Mouse (Mus musculus) urinary bladder, postnatal 10 days (tissue): ENCODE results near the gene Kirrel.

Experiments used
- DNase-seq: peaks from one replicate; pipeline ENCODE4 v3.0.0; 2022; ENCODE audit warnings: low spot score

Kirrel gene

DNA sequence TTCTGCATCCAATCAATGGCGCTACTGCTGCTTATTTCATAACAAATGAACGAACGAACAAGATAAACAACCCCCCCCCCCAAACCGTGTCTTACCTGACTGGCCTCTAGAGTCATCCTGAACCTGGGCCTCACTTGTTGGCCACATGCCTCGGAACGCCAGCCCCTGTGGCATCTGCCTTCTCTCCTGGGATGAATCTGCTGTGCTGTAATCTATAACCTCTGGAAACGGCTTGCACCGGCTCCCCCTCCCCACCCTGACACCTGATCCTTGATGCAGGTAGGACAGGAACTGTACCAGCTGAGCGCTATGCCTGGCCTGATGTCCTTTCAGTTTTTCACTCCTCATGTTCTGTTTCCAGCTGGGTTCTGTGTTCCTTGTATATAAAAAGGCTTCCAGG, 96.9 kb downstream of the Kirrel start:
- DNase-seq: no peak

DNA sequence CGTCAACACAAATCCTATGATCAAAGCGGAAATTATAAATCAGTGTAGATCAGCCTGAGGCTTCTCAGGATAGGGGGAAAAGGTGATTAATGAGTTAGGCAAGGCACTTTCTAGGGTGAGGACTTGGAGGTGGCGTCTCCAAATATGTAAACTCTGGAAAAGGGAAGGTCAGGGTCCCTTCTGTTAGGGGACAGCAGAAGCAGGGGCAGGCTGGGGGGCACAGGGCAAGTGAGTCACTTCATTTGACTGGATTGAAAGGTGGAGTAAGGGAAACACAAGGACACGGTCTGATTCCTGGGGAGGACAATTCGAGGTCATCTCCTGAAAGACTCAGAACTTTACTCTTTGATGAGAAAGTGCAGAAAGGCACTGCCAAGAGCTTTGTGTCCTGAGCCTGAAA, 97.6 kb downstream of the Kirrel start:
- no peak for DNase-seq

DNA sequence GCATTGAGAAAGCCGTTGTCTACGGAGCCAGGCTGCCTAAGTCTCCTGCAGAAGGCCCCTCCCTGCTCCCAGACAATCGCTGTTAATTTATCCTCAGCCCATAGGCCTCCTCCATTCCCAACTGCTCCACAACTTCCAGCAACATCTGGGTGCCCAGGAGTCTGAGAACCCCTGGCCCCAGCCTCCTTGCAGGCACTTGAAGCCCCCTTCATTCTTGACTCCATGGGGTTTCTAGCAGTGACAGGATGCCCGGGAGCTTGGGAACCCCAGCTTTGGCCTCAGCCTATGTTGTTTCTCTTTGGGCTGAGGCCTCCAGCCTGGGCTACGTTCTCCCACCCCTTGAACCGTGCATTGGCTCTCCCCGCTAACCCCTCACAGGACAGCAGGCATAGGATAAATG, 98.4 kb downstream of the Kirrel start:
- no peak for DNase-seq

DNA sequence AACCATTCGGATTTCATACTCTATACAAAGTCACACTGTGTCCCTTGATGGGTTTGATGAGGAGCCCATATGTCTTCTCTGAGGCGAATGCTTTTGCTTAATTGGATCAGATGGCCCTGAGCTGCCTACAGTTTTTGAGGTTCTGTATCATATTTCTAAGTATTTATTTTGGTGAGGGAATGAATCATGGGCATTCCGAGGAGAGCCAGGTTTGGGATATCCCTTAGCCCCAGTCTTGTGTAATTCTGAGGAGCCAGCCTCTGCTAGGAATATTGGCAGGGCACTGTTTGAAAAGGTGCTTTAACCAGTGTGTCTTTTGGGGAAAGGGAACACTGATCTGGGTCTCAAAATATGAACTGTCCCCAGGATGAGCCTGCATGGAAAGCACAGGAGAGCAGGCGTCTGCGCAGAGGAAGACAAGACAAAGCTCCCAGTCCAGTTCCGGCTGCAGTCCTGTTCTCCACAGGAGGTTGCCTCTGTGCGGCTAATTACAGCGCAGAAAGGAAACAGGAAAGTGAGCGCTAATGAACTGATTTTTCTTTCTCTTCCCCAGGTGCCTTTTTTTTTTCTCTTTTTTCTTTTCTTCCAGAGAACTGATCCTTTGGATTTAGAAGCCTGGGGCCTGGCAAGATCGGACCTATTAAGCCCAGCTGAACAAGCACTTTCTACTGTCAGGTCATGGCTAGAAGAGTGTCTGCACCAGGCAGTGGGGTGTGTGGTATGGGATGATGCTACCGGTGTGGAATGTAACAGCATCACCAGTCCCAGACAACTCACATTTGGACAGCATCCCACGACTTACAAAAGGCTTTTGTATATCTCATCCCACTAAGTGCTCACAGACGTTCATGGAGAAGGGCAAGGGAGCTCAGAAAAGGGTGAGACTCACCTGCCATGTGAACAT, 101.7 kb downstream of the Kirrel start:
- no peak for DNase-seq

DNA sequence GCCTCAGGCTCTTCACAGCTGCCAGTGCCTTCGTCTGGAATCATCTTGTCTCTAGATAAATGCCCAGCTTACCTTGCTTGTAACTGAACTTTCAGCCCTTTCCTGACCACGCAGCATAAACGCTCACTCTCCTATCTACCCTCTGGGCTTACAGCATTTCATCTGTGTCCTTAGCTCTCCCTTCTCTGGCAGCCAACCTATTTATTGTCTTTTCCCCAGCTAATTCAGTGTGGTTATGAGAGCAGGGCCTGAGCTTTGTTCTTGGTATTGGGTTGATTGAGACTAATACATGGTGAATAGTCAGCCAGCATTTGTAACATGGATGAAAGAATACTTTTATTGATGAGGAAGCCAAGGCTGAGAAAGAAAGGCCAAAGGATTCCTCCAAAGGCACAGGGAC, 102.4 kb downstream of the Kirrel start:
- no peak for DNase-seq

DNA sequence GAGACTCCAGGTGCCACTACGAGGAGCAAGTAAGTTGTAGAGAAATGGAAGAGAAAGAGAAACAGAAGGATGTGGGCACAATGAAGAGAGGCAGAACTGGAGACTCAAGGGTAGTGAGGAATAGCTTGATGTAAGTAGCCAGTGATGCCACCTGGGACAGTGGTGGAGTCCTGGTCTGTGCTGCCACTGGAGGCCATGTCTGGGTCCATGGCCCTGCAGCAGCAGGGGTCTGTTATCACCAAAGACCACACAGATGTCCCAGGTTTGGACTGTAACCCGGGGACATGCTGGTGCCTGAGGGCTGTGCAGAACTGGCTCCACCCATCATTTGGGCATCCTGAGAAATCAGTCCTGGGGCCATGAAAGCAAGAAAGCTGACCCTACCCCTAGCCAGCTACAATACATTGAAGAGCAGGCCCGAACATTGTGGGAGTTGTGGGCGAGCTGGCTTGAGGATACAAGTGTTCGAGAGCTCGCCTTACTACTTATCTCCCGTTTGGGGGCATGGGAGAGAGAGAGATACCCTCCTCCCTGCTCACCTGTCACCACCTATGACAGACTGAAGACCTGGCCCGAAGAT, 107.1 kb downstream of the Kirrel start:
- no peak for DNase-seq

DNA sequence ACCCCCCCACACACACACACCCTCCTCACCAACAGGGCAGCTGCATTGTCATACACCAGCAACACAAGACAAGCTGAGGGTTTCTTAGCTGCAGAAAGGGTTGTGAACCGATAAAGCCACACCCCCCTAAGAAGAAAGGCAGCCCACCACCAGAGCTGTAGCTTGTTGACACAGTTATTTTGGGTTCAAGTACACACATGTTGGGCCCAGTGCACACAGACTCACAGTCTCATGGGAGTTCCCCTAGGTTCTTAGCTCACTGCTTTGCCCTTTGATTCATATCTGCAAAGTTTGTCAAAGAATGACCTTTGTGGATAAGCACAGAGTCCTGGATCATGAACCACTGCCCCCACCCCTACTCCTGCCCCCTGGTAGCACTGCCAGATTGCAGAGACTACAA, 120.6 kb downstream of the Kirrel start:
- no peak for DNase-seq

DNA sequence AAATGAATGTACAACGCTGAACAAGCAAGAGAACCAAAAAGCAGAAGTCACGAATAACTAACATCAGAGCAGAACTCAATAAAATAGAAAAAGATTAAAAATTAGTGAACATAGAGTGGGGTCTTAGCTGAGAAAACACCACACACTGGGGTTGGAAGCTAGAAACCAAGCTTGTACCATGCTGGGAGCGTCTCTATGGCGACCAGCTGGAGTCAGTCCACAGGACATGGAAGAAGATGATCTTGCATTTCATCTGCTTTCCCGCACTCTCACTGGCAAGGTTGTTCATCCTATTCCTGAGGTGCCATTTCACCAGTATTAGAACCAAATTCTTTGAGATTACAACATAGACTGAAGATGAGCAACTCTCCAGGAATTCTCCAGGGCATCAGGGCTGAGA, 126.7 kb downstream of the Kirrel start:
- no peak for DNase-seq

DNA sequence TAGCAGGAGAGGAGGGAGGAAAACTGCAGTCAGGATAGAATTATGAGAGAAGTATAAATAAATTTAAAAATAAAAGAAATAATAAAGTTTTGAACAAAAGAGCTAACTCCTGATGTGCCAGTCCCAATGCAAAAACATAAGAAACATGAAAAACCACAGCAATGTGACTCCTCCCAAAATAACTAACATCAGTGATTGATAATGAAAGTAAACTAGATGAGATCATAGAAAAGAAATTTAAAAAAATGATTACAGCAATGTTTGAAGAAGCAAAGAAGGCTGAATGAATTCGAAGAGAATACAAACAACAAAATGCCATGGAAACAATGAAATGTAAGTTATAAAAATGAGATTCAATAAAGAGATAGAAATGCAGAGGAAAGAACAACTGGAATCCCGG, 132.8 kb downstream of the Kirrel start:
- no peak for DNase-seq

DNA sequence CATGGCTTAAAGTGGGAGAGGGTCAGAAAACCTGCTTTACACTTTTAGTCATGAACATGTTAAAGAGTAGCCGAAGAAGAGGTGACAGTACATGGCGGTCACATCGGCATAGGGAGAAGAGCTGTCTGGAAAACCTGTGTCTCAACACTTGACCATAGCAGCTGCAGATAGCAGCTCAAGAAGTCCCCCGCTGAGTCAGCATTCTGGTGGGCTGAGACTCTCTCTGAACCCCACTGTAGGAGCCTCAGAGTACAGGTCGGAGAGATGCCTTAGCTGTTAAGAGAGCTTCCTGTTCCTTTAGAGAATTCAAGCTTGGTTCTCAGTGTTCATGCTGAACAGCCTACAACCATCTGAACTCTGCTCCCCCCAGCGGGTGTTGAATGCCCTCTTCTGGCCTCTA, 136.0 kb downstream of the Kirrel start:
- no peak for DNase-seq

DNA sequence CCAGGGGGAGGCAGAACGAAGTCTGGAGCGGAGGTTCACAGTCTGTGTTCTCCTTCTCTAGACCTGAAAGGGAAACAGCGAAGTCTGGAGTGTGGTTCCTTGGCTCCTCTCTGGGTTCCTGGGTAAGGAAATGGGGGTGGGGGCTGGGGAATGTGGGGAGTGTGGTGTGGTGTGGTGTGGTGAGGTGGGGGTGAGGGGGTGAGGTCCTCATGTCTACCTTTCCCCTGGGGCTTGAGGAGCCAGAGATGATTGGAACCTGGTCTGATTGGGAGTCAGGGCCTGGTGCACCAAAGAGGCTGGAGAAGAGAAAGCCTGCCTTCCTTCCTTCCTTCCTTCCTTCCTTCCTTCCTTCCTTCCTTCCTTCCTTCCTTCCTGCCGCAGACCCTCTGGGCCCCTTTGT, 140.5 kb downstream of the Kirrel start:
- no peak for DNase-seq

DNA sequence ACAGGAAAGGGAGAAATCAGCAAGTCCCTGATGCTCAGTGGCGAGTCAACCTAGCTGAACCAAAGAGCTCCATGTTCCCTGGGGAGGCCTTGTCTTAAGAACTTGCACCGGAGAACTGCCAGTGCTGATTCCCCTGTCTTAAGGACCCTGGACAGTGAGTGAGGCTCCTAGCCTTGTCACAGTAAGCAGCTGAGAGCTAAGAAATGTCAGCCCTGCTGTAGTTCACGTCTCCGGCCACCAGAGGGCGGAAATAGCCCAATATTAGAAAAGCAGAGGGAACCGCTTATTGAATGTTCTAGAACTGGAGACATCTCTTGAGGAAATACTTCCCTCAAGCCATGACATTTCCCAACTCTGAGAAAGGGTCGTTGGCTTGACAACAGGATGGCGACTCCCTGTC, 141.2 kb downstream of the Kirrel start:
- DNase-seq: peak; percentile 20

DNA sequence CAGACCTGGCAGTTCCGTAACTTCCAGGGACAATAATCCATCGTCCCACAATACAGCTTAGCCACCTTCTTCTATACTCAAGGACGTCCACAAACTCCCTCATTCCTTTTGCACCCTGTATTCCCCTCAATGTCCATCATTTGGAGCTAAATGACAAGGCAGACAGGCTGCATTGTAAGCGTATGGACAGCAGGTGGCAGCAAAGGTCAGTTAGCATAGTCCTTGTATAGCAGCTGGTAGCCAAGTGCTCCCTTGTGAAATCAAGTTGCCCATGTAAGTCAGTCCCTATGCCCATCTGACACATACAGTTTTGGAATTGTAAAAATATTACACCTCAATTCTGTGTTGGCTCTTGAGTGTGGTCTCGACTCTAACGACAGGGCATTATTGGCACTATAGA, 143.7 kb downstream of the Kirrel start:
- no peak for DNase-seq
